Mouse (Mus musculus) bone marrow macrophage, adult 2 months (primary cell): ENCODE data around the gene Zswim4. TPM values are rescaled to one million over a fixed set of nuclear protein-coding genes. Genes with fewer than 3 reads are reported as not detected.
"Not testable (repeated sequence)": the region's sequence is repeated elsewhere in the genome, so short reads cannot be mapped to it uniquely, and the experiment has no call there.

Experiments used
- H3K27ac ChIP-seq: 2 replicates; pipeline ENCODE4 v1.5.1; 2012; ENCODE audit warnings: low read depth, low read length; ENCODE audit not compliant: insufficient read depth
- H3K4me1 ChIP-seq: 2 replicates; pipeline ENCODE4 v1.6.1; 2012; ENCODE audit warnings: low read length; ENCODE audit not compliant: control insufficient read depth, insufficient read depth
- H3K4me3 ChIP-seq: 2 replicates; pipeline ENCODE4 v1.5.1; 2012; ENCODE audit warnings: mild to moderate bottlenecking, low read length, moderate library complexity; ENCODE audit not compliant: insufficient read depth
- CTCF ChIP-seq: IDR thresholded peaks from 2 replicates; pipeline ENCODE4 v1.5.1; 2012; ENCODE audit warnings: low read depth, mild to moderate bottlenecking, low read length, moderate library complexity
- POLR2A ChIP-seq: IDR thresholded peaks from 2 replicates; pipeline ENCODE4 v1.6.1; 2012; ENCODE audit warnings: mild to moderate bottlenecking, low read depth, low read length, borderline replicate concordance
- polyA plus RNA-seq: library from polyadenylated mRNA; stranded (reverse); fragments of >200 nt; gene quantifications from 2 replicates; pipeline ENCODE4 v1.2.4, GENCODE M21; 2012; ENCODE audit not compliant: missing spikeins, insufficient read depth, insufficient read length

Gene Zswim4
- 9.4 and 10.9 TPM in 2 replicates for polyA plus RNA-seq

DNA sequence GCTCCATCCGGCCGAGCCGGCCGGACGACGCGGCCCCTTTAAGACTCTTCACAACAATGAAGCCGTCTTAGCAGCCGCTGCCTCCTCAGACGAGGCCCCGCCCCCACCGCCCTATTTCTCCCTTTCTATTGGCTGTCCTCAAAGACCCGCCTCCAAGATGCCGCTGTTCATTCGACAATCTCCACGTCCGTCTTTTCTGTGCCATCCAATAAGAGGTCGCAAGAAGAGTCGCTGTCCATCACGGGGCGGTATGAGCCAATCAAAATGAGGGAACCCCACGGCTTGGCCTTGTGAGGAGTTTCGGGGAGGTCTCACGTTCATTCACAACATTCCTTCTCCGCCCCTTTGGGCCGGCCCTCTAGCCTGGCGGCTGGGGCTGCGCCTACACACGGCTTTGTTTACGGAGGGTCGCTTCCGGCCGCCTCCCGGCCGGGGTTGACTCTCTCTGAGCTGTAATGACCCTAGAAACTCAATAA, at the start of gene Zswim4:
Gene Zswim4 (minus strand): TSS at position 58 of the 476 bp plus-strand sequence.
- Histone ChIP-seq H3K4me3 (peak within 1 kb of the TSS; percentile 74), H3K4me1 (peaks cover 10% of the 10 kb centered on the region), H3K27ac (peak within 1 kb of the TSS; percentile 38)
- no peak for TF ChIP-seq CTCF
- TF ChIP-seq POLR2A, result no peak

DNA sequence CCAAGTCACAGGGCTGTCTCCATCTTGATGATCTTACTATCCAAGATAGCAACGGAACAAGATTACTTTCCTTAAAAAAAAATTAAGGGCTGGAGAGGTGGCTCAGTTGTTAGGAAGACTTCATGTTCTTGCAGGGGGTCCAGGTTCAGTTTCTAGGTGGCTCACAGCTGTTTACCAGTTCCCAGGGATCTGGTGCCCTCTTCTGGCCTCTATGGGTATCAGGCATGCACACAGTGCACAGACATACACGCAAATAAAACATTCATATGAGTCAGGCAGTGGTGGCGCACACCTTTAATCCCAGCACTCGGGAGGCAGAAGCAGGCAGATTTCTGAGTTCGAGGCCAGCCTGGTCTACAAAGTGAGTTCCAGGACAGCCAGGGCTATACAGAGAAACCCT, 48.8 kb upstream of the Zswim4 start:
- H3K4me3 ChIP-seq, H3K4me1 ChIP-seq: not testable (repeated sequence)
- peak; percentile 68 for TF ChIP-seq CTCF
- H3K27ac ChIP-seq, result peak overlapping the region; percentile 23; the same call in 1 of the 2 replicates

DNA sequence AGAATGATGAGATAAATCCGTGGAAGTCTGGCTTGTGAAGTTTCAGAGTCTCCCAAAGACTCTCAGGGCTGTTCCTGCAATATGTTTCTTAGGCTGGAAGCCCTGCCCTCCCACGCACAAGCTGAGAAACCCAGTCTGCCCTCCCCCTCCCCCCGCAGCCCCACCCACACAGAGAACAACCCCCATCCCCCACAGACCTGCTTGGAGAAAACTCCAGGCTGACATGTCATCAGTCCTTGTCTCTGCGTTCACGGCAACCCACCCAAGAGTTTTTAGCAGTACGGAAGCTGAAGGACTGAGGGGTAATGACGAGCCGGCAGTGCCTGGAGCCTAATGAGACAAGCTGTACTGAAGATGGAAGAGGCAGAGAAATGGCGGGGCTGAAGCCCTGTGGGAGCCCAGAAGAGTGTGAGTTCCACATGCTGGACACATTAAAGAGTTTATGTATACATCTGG, 47.8 kb upstream of the Zswim4 start:
- Histone ChIP-seq H3K4me1 (peaks cover 5% of the 10 kb centered on the region), H3K4me3 (no peak overlapping the region), H3K27ac (peak overlapping the region; percentile 4; the same call in 1 of the 2 replicates)
- no peak for TF ChIP-seq CTCF
- no peak for TF ChIP-seq POLR2A

DNA sequence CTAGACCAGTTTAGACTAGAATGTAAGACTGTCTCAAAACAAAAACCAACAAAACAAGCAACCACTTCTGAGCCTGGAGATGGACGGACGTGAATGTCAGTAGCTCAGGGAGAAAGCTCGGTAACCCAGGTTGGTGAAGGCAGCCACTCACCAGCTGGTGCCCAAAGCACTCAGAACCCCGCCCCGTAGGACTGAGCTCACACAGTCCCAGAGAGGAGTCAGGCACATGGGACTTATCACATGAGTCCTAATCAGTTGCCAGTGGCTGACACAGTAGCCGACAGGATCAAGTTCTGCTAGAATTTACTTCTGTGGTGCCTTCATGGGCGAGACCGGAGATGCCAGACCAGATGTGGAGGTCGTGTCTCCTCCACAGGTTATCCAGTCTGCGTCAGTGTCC, 43.9 kb upstream of the Zswim4 start:
- H3K27ac ChIP-seq, result no peak overlapping the region
- TF ChIP-seq CTCF (no peak), POLR2A (no peak)
- peaks cover 14% of the 10 kb centered on the region for H3K4me1 ChIP-seq

DNA sequence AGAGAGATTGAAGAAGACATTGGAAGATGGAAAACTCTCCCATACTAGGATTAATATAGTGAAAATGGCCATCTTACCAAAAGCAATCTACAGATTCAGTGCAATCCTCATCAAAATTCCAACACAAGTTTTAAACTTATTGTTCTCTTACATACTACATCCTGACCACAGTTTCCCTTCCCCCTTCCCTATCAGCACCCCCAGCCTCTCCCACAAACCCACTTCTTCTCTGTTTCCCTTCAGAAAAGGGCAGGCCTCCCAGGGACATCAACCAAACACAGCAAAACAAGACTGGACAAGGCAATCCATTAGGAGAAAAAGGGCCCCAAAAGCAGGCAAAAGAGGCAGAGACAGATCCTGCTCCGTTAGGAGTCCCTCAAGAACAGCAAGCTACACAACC, 39.6 kb upstream of the Zswim4 start:
- no peak overlapping the region for H3K27ac ChIP-seq
- peaks cover 8% of the 10 kb centered on the region for H3K4me1 ChIP-seq
- TF ChIP-seq CTCF (no peak), POLR2A (no peak)
- no peak overlapping the region for H3K4me3 ChIP-seq

More for the DNA sequence above, 43.9 kb upstream of the Zswim4 start:
- no peak overlapping the region for H3K4me3 ChIP-seq

DNA sequence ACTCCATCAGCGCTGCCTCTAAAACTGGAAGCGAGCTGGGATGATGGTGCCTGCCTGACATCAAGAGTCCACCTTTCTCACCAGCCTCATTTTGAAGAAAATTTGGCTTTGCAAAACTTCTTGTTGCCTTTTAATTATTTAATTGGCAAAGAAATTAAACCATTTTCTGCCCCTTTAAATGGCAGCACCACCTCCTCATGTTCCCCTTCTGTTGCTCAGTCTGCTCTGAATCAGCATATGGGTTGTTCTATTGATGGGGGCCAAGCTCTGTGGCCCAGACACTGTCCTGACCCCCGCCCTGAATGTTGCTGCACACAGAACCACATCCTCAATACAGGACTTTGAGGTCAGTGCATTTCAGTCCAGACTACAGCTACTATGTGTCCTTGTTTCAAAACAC, 37.1 kb upstream of the Zswim4 start:
- H3K4me1 ChIP-seq, result peaks cover 15% of the 10 kb centered on the region

DNA sequence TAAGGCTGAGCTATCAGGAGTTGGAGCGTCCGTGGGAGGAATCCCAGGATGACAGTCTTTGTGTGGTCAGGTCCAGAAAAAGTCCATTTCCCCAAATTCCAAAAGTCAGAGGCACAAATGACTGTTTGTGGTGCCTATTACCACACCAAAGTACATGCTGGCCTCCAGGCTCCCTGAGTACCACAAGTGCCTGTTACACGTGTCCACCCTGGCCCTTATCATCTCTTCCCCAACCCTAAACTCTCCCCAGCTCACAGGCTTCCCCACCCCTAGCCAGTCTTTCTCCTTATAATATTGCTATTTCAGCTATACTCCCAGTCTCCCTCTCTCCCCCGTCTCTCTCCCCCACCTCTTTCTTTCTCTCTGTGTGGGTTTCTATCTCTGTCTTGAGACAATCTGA, 35.4 kb upstream of the Zswim4 start:
- no peak for TF ChIP-seq CTCF
- no peak for TF ChIP-seq POLR2A
- H3K4me3 ChIP-seq, result no peak overlapping the region
- H3K4me1 ChIP-seq, result peaks cover 16% of the 10 kb centered on the region
- no peak overlapping the region for H3K27ac ChIP-seq

More for the DNA sequence above, 37.1 kb upstream of the Zswim4 start:
- no peak for TF ChIP-seq POLR2A
- no peak for TF ChIP-seq CTCF
- no peak overlapping the region for H3K27ac ChIP-seq
- no peak overlapping the region for H3K4me3 ChIP-seq

DNA sequence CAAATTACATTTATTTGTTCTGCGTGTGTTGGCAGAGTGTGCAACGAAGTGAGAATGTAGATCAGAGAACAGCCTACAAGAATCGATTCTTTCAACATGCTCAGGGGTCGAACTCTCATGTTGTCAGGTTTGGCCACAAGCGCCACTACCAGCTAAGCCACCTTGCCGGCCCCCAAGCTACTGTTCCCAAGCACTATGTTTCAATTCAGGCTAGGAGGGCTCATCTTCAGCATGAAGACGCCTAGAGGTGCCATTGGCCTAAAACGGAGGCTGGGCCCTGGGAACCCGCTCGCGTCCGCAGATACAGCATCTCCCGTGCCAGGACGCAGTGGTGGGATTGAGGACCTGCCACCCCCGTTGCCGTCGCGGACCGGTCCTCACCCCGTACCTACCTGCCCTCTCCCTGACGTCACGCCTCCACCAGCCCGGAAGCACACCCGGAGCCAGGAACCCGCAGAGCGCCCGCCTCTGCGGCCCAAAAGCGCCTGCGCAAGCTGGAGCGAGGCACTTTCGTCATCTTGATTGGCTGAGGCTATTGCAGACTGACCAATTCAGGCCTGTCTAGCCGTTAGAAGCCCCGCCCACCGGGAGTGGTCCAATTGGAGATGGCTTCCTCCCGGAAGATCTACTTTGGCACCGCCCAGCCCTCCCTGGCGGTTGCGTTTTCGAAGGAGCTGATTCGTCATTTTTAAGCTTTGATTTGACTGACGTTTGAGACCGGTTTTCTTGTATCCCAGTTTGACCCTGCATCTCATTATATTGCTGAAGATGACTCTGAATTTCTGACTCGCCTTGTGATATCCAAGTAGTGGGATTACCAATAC, 33.3 kb upstream of the Zswim4 start, which contains the start of gene Ccdc130:
Gene Ccdc130 (minus strand): TSS at position 431 of the 824 bp plus-strand sequence.
- Histone ChIP-seq H3K4me3 (peak within 1 kb of the TSS; percentile 75), H3K4me1 (peaks cover 8% of the 10 kb centered on the region), H3K27ac (peak within 1 kb of the TSS; percentile 52)
- TF ChIP-seq CTCF (no peak), POLR2A (no peak)

DNA sequence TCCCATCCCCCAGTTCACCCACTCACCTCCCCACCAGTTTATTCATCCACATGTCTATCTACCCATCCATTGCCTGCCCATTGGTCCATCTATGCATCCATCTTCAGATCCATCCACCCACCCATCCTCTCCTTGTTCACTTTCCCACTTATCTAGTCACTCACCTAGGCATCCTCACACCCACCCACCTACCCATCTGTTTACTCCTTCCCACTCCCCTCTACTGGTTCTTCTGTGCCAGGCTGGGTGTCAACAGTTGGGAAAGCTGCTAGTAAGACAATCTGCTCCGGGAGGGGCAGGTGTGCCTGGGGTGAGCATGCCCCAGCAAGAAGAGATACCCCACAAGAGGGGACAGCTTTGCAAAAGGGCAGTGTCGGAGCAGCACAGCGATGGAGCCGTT, 24.2 kb upstream of the Zswim4 start:
- H3K4me1 ChIP-seq, result peaks cover 13% of the 10 kb centered on the region
- H3K4me3 ChIP-seq, result no peak overlapping the region
- TF ChIP-seq POLR2A (no peak), CTCF (no peak)
- no peak overlapping the region for H3K27ac ChIP-seq

DNA sequence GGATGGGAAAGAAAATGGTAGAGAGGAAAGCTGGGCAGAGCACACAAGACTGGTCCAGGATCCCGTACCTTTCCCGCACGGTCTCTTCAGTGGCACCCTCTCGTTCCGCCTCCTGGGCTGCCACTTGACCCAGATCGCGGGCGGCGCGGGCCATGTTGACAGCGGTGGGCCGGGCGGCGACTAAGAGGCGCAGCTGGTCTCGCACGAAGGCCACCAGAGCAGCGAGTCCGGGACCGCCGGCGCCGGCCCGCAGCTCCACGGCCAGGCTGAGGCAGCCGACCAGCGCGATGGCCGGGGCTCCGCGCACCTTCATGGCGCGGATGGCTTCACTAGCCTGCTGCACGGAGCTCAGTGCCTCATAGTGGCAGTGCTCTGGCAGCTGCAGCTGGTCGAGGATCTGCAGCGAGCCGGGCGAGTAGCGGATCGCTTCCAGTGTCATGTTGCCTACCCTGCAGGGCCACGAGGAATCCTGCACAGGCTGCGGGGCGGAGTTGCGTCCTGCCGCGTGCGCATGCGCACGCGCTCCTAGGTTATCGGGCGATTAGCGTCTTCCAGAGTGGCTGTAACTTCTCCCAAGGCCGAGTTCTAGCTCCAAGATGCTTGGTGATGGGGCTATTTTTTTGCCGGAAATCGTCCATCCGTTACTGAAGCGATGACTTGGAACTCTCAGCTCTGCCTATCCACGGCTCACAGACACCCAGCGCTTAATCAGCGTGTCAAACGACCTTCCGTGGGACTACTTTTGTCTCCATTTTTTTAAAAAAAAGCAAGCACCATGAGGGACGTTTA, 20.2 kb upstream of the Zswim4 start, which contains the start of gene Mri1:
Gene Mri1 (minus strand): TSS at position 505 of the 789 bp plus-strand sequence.
- TF ChIP-seq POLR2A (no peak), CTCF (no peak)
- Histone ChIP-seq H3K4me3 (peak within 1 kb of the TSS; percentile 90), H3K27ac (peak within 1 kb of the TSS; percentile 75), H3K4me1 (peaks cover 17% of the 10 kb centered on the region)

DNA sequence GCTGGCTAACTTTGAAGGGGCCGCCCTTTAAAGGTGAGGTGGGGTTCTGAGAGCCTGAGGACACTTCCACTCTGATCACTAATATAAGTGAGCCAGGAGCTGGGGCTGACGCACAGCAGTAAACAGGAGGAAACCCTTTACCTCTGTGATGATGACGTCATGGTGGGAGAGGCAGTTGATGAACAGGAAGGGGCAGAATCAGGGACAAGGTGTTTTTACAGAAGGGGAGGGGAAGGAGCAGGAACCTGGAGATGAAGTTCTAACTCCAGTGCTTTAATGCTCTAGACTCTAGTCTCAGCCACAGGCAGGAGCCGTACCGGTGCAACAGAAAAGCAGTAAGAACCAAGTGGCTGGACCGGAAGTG, 19.6 kb upstream of the Zswim4 start:
- H3K4me1 ChIP-seq, result peaks cover 17% of the 10 kb centered on the region
- H3K27ac ChIP-seq, result peak overlapping the region; percentile 75
- no peak for TF ChIP-seq CTCF
- no peak for TF ChIP-seq POLR2A
- H3K4me3 ChIP-seq, result peak overlapping the region; percentile 90
